Mouse (Mus musculus) liver, adult 2 months (tissue): Measurements from ENCODE around the gene Foxp1.

Source experiments
- CTCF ChIP-seq: fragments of 200-500 bp; IDR thresholded peaks from 2 replicates; pipeline ENCODE4 v1.5.1; 2011; ENCODE audit warnings: low read depth, low read length, control low read depth
- POLR2A ChIP-seq: fragments of 200-500 bp; IDR thresholded peaks from 2 replicates; pipeline ENCODE4 v1.6.1; 2011; ENCODE audit warnings: low read length, control low read depth; ENCODE audit not compliant: insufficient read depth; ENCODE audit errors: extremely low read depth

DNA sequence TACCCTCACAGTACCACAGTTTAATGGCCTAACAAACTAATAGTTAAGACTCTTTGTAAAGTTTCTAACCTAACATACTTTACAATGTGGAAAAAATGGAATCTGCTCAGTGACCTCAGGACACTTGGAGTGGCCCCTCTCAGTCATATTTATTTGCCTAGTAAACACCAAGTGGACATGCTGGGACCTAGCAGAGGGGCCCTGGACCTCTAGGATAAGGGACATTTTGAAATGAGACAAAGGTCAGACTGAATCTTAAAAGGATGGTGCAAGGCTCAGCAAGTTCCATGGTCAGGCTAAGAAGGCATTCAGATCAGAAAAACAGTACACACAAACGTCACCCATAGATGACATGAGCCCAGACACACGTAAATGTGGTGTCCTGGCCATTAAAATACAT lies 483.5 kb downstream of the Foxp1 start:
- TF ChIP-seq CTCF (no peak), POLR2A (no peak)
